Mouse (Mus musculus) limb, embryonic 10.5 days (tissue): ENCODE measurements around the gene Cyb5b. TPM values are rescaled to one million over a fixed set of nuclear protein-coding genes. Genes with fewer than 3 reads are reported as not detected.

ENCODE experiments used
- DNase-seq: peaks from one replicate; pipeline ENCODE4 v3.0.0-alpha.2; 2017; ENCODE audit warnings: low spot score
- H3K27ac ChIP-seq: fragments of 300-500 bp; sonication (generic); 2 replicates; pipeline ENCODE4 v1.5.1; 2016; ENCODE audit warnings: mild to moderate bottlenecking
- H3K27me3 ChIP-seq: fragments of 300-500 bp; sonication (generic); 2 replicates; pipeline ENCODE4 v1.6.1; 2016; ENCODE audit warnings: low read depth, mild to moderate bottlenecking; ENCODE audit not compliant: poor library complexity, severe bottlenecking
- H3K36me3 ChIP-seq: fragments of 300-500 bp; sonication (generic); 2 replicates; pipeline ENCODE4 v1.6.1; 2016; ENCODE audit warnings: mild to moderate bottlenecking, moderate library complexity
- H3K4me1 ChIP-seq: fragments of 300-500 bp; sonication (generic); 2 replicates; pipeline ENCODE4 v1.6.1; 2016
- H3K4me3 ChIP-seq: fragments of 300-500 bp; sonication (generic); 2 replicates; pipeline ENCODE4 v1.5.1; 2016; ENCODE audit warnings: mild to moderate bottlenecking, moderate library complexity
- H3K9me3 ChIP-seq: fragments of 300-500 bp; sonication (generic); replicated peaks from 2 replicates; pipeline ENCODE4 v1.6.1; 2016; ENCODE audit warnings: mild to moderate bottlenecking
- WGBS: fragments of 180-500 bp; shearing (Covaris S2); methylation state at CpG from one replicate; pipeline ENCODE4 v1.1.7; 2016; 5-methylcytosine and 5-hydroxymethylcytosine counted together
- polyA plus RNA-seq: library from polyadenylated mRNA; unstranded; fragments of >200 nt; fragmentation: Nextera tagmentation; extraction: Ambion mirVana; gene quantifications from 2 replicates; pipeline ENCODE4 v1.2.1, GENCODE M21; 2016

Cyb5b gene
- polyA plus RNA-seq, 1 experiment from 2014 or later: 128 TPM

DNA sequence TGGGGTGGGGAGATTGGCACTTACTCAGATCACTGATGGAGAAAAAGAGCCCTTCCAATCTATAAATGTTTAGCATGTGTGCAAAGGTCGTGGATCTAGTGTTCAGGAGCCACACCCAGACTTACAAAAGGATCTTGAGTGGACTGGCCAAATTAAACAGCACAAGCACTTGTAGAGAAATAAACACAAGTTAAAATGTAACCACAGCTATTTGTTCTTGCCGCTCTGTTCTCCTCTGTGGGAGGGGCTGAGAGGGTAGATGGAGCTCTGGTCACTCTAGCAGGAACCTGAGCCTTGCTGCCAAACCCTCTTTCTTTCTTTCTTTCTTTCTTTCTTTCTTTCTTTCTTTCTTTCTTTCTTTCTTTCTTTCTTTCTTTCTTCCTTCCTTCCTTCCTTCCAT lies 33.4 kb upstream of the Cyb5b start:
- Histone ChIP-seq H3K9me3 (no peaks in the 10 kb centered on the region), H3K4me1 (peaks cover 32% of the 10 kb centered on the region), H3K27me3 (no peaks in the 10 kb centered on the region), H3K4me3 (no peak overlapping the region), H3K36me3 (no peaks in the 10 kb centered on the region), H3K27ac (no peak overlapping the region)
- WGBS: 58% methylated on average over 2 of the region's 2 CpGs
- DNase-seq: no peak

DNA sequence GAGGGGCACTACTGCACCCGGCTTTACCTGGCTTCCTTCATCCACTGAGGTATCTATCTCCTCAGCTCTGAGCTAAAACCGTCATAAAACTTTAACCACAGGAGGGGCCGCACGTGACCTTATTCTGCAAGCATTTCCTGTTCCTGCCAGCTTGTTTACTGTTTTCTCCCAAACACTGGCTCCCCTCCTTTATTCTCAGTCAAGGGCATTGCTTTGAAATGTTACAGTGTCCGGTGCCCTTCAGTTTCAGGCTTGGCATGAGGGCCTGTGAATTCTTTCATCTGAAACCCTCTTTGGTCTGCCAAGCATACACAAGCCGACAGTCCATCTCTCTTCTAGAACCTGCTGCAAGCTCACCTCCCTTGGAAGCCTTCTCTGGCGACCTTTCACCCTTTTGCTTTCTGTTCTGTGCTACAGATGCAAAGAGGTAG lies 31.6 kb upstream of the Cyb5b start:
- no peaks in the 10 kb centered on the region for H3K36me3 ChIP-seq
- H3K27ac ChIP-seq: peak overlapping the region; percentile 42
- peaks cover 36% of the 10 kb centered on the region for H3K4me1 ChIP-seq
- H3K9me3 ChIP-seq: no peaks in the 10 kb centered on the region
- no peak for DNase-seq
- 48% methylated on average over 7 of the region's 7 CpGs for WGBS
- H3K4me3 ChIP-seq: no peak overlapping the region
- H3K27me3 ChIP-seq: no peaks in the 10 kb centered on the region

DNA sequence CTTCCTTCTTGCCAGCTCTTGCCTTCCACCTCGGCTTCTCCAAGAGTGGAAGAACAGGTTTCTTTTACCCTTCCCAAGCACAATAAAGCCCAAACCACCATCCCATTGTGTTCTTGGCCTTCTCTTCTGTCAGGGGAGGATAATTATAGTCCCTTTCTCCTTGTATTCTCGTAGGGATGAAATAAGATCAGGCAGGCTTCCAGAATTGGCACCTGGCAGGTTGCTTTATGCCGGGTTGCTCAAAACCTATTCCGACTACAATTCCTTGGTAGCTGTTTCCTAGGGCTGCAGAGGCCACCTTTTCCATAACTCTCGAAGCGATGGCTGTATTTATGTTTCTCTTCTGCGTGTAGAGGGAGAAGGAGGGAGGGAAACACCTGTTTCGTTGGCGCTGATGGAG lies 31.0 kb upstream of the Cyb5b start:
- no peak overlapping the region for H3K4me3 ChIP-seq
- 74% methylated on average over 9 of the region's 9 CpGs for WGBS
- peak overlapping the region; percentile 42; the same call in 1 of the 2 replicates for H3K27ac ChIP-seq
- H3K9me3 ChIP-seq: no peaks in the 10 kb centered on the region
- no peaks in the 10 kb centered on the region for H3K36me3 ChIP-seq
- no peak for DNase-seq
- H3K4me1 ChIP-seq: peaks cover 39% of the 10 kb centered on the region
- no peaks in the 10 kb centered on the region for H3K27me3 ChIP-seq

DNA sequence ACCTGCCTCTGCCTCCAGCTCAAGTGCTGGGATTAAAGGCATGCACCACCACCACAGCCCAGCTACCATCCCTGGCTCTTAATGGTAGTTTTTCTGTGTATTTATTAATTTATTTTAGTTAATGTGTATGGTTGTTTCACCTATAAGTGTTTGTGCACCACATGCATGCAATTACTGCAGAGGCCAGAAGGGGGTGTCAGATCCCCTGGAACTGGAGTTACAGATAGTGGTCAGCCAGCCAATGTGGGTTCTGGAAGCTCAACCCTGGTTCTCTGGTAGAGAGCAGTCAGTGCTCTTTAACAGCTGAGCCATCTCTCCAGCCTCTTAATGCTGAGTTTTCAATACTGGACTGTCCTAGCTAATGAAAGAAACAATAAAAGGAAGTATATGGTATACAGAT lies 29.6 kb upstream of the Cyb5b start:
- DNase-seq: no peak
- no peak overlapping the region for H3K27ac ChIP-seq
- H3K9me3 ChIP-seq: no peaks in the 10 kb centered on the region
- no peaks in the 10 kb centered on the region for H3K36me3 ChIP-seq
- H3K4me1 ChIP-seq: peaks cover 33% of the 10 kb centered on the region
- no peaks in the 10 kb centered on the region for H3K27me3 ChIP-seq
- no peak overlapping the region for H3K4me3 ChIP-seq

DNA sequence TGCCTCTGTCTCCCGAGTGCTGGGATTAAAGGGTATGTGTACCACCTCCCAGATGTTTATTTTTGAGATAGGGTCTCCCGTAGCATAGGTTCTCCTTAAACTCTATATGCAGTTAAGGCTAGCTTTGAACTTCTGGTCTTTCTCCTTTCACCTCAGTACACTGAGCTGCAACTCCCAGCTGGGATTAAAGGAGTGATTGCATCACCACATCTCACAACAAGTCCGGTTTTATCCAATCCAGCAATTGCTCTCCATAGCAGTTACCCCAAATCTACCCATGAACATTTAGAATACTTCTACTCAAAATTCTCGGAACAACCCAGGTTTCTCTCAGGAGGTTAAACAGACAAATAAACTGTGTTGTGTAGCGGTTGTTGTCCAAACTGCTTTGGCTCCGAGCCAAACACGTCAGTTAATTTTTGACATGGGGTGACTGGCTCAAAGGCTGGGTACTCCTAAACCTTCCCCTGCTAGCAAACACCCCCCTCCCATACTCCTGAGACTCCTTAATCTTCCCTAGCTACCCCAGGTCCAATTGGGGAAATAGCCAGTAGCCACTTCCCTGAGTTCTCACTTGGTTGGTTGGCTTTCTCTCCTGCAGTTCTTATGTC lies 28.7 kb upstream of the Cyb5b start:
- H3K4me3 ChIP-seq: no peak overlapping the region
- H3K27ac ChIP-seq: no peak overlapping the region
- H3K4me1 ChIP-seq: peaks cover 33% of the 10 kb centered on the region
- H3K9me3 ChIP-seq: no peaks in the 10 kb centered on the region
- H3K36me3 ChIP-seq: no peaks in the 10 kb centered on the region
- 94% methylated on average over 7 of the region's 7 CpGs for WGBS
- no peak for DNase-seq
- no peaks in the 10 kb centered on the region for H3K27me3 ChIP-seq

DNA sequence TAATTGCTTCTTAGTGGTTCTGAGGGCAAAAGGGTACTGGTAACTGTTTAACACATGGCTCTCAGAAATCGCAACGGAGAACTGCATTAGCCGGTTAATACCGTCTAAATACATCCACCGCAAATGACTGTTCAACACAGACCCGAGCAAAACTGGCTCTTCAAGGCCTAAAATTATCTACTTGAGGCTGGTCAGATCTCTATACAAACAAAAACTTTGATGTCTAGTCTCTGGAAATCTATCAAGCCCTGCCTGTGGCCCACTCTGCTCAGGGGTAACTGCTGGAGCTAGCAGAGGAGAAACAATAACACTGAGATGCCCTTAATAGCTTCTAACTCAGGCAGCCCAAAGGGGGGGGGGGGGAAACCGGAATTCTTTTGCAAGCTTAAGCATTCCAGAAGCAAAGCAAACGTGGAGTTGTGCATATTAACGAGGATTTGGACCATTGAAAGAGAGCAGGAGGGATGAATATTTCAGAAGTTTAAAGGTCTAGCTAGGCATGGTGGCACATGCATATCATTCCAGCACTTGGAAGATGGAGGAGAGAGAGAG lies 27.3 kb upstream of the Cyb5b start:
- no peaks in the 10 kb centered on the region for H3K27me3 ChIP-seq
- H3K4me3 ChIP-seq: no peak overlapping the region
- WGBS: 29% methylated on average over 9 of the region's 9 CpGs
- H3K27ac ChIP-seq: peak overlapping the region; percentile 39; the same call in 1 of the 2 replicates
- H3K4me1 ChIP-seq: peaks cover 33% of the 10 kb centered on the region
- DNase-seq: no peak
- no peaks in the 10 kb centered on the region for H3K36me3 ChIP-seq
- H3K9me3 ChIP-seq: no peaks in the 10 kb centered on the region

DNA sequence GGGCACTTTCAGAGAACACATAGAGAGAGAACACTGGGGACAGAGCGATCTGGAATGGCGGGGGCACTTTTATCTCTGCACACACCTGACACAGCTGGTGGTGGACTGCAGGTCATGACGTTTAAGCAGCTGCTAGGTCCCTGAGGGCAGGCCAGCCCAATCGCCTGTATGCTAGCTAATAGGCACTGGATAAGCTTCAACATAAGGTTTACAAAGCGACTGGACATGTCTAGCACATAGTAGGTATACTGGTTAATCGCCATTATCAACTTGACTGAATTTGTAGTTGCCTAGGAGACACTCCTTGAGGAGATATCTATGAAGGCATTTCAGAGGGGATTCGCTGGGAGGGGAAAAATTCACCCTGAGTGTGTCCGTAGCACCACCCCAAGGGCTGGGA lies 26.1 kb upstream of the Cyb5b start:
- Histone ChIP-seq H3K36me3 (no peaks in the 10 kb centered on the region), H3K4me3 (no peak overlapping the region), H3K9me3 (no peaks in the 10 kb centered on the region), H3K27me3 (no peaks in the 10 kb centered on the region), H3K27ac (no peak overlapping the region), H3K4me1 (peaks cover 28% of the 10 kb centered on the region)
- WGBS: 78% methylated on average over 8 of the region's 8 CpGs
- DNase-seq: no peak

DNA sequence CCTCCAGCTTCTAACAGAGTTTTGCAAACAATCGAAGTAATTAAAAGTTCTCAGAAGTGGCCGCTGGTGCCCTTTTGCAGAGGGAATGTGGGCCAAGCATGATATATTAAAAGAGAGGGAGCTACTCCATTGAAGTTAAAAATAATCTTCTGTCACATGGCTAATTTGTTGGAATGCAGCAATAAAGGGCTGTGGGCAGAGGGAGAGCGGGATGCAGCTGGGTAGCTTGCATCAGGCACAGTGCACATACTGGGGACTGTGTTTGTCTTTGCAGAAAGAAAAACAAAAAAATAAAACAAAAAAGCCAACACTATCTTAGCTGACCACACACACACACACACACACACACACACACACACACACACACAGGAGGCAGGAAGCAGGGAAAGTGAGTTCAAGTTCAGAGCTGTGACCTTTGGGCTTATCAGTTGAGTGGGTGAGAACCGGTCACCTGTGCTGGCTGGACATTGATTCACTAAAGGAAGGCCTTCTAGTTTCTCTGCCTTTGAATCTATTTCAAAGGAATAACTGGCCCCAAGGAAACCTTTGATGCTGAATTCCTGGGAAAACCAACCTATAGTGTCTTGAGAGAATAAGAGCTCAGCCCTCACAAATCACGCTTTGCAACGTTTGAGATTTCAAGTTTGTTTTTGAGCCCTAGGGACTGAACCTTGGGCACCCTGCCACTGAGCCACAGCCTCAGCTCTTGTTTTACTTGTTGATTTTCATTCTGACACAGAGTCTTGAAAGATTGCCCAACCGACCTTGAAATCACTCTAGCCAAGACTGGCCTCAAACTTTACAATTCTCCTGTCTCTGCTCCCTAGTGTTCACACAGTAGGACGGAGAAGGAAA lies 21.0 kb upstream of the Cyb5b start:
- H3K27ac ChIP-seq: no peak overlapping the region
- no peaks in the 10 kb centered on the region for H3K27me3 ChIP-seq
- no peaks in the 10 kb centered on the region for H3K36me3 ChIP-seq
- peaks cover 24% of the 10 kb centered on the region for H3K4me1 ChIP-seq
- DNase-seq: no peak
- no peaks in the 10 kb centered on the region for H3K9me3 ChIP-seq
- H3K4me3 ChIP-seq: no peak overlapping the region
- WGBS: 70% methylated on average over 8 of the region's 8 CpGs

DNA sequence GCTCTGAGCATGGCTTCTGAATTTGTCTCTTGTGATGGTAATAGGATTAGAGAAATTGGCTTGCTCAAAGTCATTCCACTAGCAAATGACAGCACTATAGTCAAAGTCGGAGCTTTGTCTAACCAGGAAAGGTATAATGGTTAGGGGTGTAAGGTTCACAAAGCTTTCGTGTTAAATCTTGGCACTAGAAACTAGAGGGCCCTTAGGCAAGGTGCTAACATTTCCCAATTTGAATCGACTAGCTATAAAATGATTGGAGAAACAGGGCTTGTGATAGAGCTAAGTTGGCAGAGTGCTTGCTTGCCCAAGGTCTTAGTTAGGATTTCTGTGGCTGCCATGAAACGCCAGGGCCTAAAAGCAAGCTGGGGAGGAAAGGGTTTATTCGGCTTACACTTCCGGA lies 20.4 kb upstream of the Cyb5b start:
- 88% methylated on average over 6 of the region's 6 CpGs for WGBS
- H3K36me3 ChIP-seq: no peaks in the 10 kb centered on the region
- no peaks in the 10 kb centered on the region for H3K9me3 ChIP-seq
- no peak overlapping the region for H3K27ac ChIP-seq
- H3K4me1 ChIP-seq: peaks cover 22% of the 10 kb centered on the region
- H3K27me3 ChIP-seq: no peaks in the 10 kb centered on the region
- no peak overlapping the region for H3K4me3 ChIP-seq
- no peak for DNase-seq

DNA sequence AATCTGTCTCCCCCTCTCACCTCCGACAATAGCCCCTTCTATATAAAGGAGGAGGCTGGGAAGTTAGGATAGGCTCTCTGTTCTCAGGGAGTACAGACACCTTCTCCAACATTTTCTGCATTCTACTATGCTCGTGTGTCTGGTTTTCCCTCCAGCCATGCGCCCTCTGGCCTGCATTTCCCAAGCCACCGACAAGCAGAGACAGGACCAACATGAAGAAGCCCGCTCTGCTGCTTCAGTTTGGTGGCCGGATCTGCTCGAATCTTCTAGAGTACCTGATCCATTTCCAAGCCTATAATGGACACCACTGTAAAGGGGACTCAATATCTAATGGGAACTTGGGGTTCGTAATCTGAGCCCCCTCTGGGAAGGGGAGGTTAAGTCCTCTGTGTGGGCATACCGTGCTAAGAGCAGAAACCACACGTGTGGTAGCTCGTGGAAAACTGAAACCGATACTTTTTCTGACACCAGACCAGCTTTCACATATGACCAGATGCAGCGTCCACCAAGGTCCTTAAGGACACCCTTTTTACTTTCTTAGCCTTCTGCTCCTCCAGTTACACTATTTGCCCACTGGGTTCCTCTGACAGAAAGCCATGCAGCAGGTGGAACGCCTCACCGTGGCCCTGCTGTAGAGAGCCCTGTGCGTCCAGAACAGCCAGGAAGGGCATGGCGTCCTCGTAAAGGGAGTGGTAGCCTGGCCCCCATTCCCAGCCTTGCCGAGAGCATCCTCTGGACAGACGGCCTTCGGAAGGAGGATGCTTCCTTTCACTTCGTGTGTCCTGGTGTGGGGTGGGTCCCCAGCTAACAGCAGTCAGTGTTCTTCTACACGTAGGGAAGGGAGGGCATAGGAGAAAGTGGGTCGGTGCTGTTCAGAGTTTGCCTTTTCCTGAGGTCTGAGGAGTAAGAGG lies 17.6 kb upstream of the Cyb5b start:
- WGBS: 83% methylated on average over 24 of the region's 24 CpGs
- no peak for DNase-seq

DNA sequence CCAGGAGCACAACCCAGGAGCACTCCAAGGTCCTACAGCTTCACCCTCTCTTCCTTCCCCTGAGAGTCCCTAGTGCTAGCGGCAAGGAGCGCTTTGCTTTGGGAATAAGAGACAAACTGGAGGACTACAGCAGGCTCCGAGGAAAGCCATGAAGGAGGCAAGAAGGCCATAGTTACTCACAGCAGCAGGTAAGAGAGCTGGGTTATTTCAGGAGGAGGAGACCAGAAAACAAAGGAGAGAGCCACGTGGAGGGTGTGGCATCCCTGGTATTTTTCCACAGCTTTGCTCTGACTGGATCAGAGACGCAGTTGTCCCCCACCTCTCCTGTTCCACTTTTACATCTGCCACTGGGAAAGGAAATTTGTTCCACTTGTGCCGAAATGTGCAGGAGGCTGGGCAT lies 16.6 kb upstream of the Cyb5b start:
- Histone ChIP-seq H3K4me1 (peaks cover 33% of the 10 kb centered on the region), H3K27ac (peak overlapping the region; percentile 58; the same call in 1 of the 2 replicates), H3K27me3 (no peaks in the 10 kb centered on the region), H3K4me3 (no peak overlapping the region), H3K36me3 (no peaks in the 10 kb centered on the region), H3K9me3 (no peaks in the 10 kb centered on the region)
- DNase-seq: no peak
- 64% methylated on average over 6 of the region's 6 CpGs for WGBS

More for the DNA sequence above, 17.6 kb upstream of the Cyb5b start:
- Histone ChIP-seq H3K27me3 (no peaks in the 10 kb centered on the region), H3K9me3 (no peaks in the 10 kb centered on the region), H3K4me3 (no peak overlapping the region), H3K4me1 (peaks cover 33% of the 10 kb centered on the region), H3K36me3 (no peaks in the 10 kb centered on the region), H3K27ac (peak overlapping the region; percentile 43)

DNA sequence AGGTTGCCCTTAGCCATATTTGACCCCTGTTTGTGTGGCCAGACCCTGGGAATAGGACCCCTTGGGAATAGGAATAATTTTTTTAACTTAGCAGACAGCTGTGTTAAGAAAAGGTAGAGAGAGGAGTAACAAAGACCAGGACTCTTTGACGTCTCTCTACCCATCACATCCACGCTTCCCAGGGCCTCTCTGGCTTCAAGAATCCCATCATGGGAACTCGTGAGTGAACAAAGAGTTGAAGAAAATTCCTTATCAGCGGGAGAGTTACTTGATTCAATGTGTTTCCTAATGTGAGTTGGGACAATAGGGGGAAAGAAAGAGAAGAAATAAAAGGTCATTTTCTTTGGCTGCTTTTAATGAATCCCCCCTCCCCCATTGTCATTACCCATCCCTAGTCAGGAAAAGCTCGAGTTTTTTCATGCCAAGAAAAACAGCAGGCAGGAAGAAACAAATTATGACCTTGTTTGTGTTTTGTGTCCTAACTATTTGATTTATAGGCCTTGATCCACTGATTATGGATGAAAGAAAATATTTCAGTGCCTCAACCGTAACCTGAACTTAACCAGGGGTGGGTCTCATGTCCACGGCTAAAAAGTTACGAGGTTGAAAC lies 14.3 kb upstream of the Cyb5b start:
- Histone ChIP-seq H3K36me3 (no peaks in the 10 kb centered on the region), H3K27ac (0 out of 2 replicates have a peak overlapping the region, but pooled peaks have one; percentile 34), H3K4me1 (peaks cover 31% of the 10 kb centered on the region), H3K4me3 (no peak overlapping the region), H3K9me3 (no peaks in the 10 kb centered on the region), H3K27me3 (no peaks in the 10 kb centered on the region)
- 35% methylated on average over 8 of the region's 8 CpGs for WGBS
- no peak for DNase-seq
